Mouse (Mus musculus): ENCODE data around the gene Tspan18.

Gene Tspan18

GRCm38 (mm10) chr2:93333817-93334731 is at the start of gene Tspan18:
Tspan18 (minus strand) TSS chr2:93334505.
- DNase-seq (ENCODE audit: low spot score), result peak; percentile 46

GRCm38 (mm10) chr2:93383831-93384230 is 49.5 kb upstream of the Tspan18 start:
- no peak for DNase-seq (ENCODE audit: low spot score)

- DNase-seq (ENCODE audit: low spot score), result no peak
These were observed 46.4 kb upstream of the Tspan18 start for GRCm38 (mm10) chr2:93380680-93381089.

- DNase-seq (ENCODE audit: low spot score), result no peak
These were observed 43.5 kb upstream of the Tspan18 start for GRCm38 (mm10) chr2:93377797-93378196.

DNA sequence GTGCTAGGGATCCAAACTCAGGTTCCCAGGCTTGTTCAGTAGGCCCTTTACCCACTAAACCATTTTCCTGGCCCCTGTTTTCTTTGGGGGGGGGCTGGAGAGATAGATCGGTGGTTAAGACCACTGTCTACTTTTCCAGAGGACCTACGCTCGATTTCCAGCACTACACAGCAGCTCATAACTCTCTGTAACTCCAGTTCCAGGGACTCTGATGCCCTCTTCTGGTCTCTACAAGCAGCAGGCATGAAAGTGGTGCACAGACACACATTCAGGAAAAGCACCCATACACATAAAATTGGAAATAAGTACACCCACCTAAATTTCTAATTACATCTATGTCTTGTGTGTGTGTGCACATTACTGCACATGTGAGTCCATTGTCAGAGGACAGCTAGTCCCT is 42.9 kb upstream of the Tspan18 start:
- no peak for DNase-seq (ENCODE audit: low spot score)

GRCm38 (mm10) chr2:93372872-93373271 is 38.6 kb upstream of the Tspan18 start:
- DNase-seq (ENCODE audit: low spot score), result no peak

DNA sequence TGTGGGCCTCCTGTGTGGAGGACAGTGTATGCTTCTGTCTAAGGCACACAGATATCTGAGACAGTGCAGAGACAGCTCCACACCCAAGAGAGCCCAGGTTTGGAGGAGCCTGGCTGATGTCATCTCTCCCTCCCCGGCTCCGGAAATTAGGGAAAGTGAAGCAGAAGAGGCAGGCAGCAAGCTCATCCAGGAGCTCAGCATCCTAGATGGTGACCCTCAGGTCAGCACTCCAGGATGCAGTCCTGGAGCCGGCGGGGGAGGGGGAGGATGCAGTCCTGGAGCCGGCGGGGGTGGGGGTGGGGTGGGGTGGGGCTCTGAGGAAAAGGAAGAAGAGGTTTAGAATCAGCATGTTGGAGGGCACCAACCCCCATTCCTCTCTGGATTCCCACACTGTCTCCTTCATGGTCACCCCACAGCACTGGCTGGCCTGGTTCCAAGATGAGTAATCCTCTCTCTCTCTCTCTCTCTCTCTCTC is 37.8 kb upstream of the Tspan18 start:
- DNase-seq (ENCODE audit: low spot score), result no peak

- DNase-seq (ENCODE audit: low spot score), result no peak
These were observed 34.6 kb upstream of the Tspan18 start for GRCm38 (mm10) chr2:93368954-93369353.

GRCm38 (mm10) chr2:93367962-93368361 is 33.7 kb upstream of the Tspan18 start:
- no peak for DNase-seq (ENCODE audit: low spot score)

- DNase-seq (ENCODE audit: low spot score), result no peak
These were observed 31.1 kb upstream of the Tspan18 start for GRCm38 (mm10) chr2:93365411-93365810.

GRCm38 (mm10) chr2:93364951-93365350 is 30.6 kb upstream of the Tspan18 start:
- no peak for DNase-seq (ENCODE audit: low spot score)

DNA sequence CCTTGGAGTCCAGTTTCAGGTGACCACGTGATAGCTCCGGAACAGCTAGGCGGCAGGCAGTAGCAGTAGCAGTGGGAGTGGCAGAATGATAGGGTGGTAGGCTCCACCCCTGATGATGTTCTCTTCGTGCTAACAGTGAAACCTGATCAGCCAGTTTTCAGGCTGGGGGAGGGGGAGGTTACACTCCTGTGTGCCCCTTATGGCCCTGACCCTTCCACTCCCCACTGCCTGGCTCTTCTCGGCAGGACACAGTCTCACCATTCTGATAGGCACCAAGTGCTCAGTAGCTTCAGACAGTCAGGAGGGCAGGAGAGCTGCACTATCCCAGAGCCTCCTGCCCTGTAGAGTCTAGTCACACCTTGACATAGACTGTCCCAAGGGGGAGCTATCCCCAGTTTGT is 27.1 kb upstream of the Tspan18 start:
- no peak for DNase-seq (ENCODE audit: low spot score)

GRCm38 (mm10) chr2:93360310-93360709 is 26.0 kb upstream of the Tspan18 start:
- DNase-seq (ENCODE audit: low spot score), result no peak

DNA sequence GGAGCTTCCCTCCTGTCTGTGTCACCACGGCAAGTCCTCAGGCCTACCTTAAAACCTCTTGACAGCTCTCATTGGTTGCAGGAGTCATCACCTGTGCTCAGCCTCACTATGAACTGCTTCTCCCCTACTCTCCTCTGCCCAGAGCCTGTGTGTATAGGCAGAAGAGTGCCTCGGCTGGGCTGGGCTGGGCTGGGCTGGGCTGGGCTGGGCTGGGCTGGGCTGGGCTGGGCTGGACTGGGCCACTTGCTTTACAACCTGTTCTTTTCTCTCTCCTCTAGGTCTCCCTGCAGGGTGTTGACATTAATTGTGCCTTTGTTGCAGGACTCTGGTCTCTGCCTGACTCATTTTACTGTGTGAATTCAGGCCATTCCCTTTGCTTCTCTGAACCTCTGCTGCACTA is 23.1 kb upstream of the Tspan18 start:
- no peak for DNase-seq (ENCODE audit: low spot score)

GRCm38 (mm10) chr2:93355845-93356244 is 21.5 kb upstream of the Tspan18 start:
- no peak for DNase-seq (ENCODE audit: low spot score)

- no peak for DNase-seq (ENCODE audit: low spot score)
These were observed 20.3 kb upstream of the Tspan18 start for GRCm38 (mm10) chr2:93354621-93355020.

DNA sequence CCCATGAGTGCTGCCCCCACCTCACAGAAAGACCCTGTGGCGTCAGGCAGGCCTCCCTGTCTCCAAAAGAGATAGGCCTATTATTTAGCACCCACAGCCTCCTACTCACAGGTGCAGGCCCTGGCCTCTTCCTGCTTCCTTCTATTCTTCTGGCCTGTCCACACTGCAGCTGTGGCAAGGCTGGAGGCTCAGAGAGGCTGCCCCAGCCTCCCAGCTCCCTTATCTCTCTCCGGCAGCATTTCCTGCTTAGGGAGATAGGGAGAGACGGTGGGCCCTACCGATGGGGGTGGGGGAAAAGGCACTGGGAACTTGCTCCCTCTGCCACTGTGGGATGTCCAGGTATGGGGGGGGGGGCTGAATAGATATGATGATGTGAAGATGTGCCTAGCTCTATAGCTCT is 19.4 kb upstream of the Tspan18 start:
- no peak for DNase-seq (ENCODE audit: low spot score)

- no peak for DNase-seq (ENCODE audit: low spot score)
These were observed 18.8 kb upstream of the Tspan18 start for GRCm38 (mm10) chr2:93352915-93353685.

DNA sequence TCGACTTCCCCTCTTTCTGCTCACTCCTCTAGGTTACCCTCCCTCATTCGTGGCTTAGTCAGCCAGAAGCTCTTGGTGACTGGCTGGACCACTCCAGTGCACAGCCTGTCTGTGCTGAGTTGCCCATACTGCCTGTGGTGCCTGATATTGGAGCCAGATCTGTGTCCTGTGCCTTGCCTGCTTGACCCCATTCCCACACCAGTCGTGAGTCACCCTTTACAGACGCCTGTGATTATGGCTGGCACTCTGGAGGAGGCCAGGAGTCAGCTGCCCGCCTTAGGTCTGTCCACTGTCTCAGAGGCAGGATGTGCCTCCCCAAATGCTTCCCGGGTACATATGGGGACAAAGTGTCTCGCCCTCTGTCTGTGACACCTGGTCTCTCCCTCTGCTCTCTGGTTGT is 17.0 kb upstream of the Tspan18 start:
- DNase-seq (ENCODE audit: low spot score), result no peak

- no peak for DNase-seq (ENCODE audit: low spot score)
These were observed 12.7 kb upstream of the Tspan18 start for GRCm38 (mm10) chr2:93347018-93347417.

- no peak for DNase-seq (ENCODE audit: low spot score)
These were observed 12.3 kb upstream of the Tspan18 start for GRCm38 (mm10) chr2:93346609-93347008.

DNA sequence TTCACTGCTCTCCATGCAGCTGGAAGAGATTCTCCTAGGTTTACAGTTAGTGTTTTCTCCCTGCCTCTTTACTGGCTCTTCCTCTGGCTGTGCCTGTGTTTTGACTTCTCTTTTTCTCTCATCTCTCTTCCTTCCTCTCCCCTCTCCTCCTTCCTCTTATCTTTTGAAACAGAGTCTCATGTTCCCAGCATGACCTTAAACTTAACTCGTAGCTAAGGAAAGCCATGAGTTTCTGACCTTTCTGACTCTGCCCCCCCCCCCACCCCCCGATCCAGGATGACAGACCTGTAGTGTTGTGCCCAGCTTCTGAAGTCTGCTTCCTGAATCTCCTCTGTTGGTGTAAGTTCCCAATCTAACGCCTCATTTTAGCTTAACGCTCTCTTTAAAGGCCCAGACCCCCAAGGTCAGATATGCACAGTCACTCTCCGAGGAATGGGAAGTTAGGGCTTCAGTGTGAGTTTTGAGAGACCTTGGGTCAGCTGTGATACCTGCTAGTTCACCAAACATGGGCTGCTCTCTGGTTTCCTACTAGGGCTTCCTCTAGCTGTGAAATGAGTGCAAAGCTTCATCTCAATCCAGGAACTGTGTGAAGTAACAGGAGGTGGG is 11.5 kb upstream of the Tspan18 start:
- DNase-seq (ENCODE audit: low spot score), result no peak
